Mouse (Mus musculus) left cerebral cortex, adult 18-20 months (tissue): ENCODE measurements around the gene Nfxl1. TPM values are rescaled to one million over a fixed set of nuclear protein-coding genes. Genes with fewer than 3 reads are reported as not detected.
"Not testable (repeated sequence)": the region's sequence is repeated elsewhere in the genome, so short reads cannot be mapped to it uniquely, and the experiment has no call there.

ENCODE experiments used
- DNase-seq, 2 experiments: peaks; one replicate each; pipeline ENCODE4 v3.0.0; 2021 to 2022; ENCODE audit warnings: low spot score in 2 of 2, mixed read lengths in 1 of 2
- long read RNA-seq, 2 experiments: library from polyadenylated mRNA; stranded (forward); transcript quantifications; one replicate each; pipeline ENCODE4 v2.0.0; 2021
- total RNA-seq, 2 experiments: library from RNA; stranded (reverse); gene quantifications; 2 replicates each; pipeline ENCODE4 v1.2.3; 2021

Gene Nfxl1
- 10 to 100 TPM; 13.5 to 16.6 TPM for total RNA-seq
- long read RNA-seq, experiment 1, transcript Nfxl1-202 (23 exons, 3,712 nt), result major isoform, 9 of 12 reads
- long read RNA-seq, experiment 1, partial matches to known transcripts, result 0 of 12 reads
- long read RNA-seq, experiment 1, other reads (novel, unspliced or antisense), result 3 of 12 reads
- long read RNA-seq, experiment 2, full-length matches to known transcripts, result 4 of 6 reads
- long read RNA-seq, experiment 2, partial matches to known transcripts, result 0 of 6 reads
- long read RNA-seq, experiment 2, other reads (novel, unspliced or antisense), result 2 of 6 reads

DNA sequence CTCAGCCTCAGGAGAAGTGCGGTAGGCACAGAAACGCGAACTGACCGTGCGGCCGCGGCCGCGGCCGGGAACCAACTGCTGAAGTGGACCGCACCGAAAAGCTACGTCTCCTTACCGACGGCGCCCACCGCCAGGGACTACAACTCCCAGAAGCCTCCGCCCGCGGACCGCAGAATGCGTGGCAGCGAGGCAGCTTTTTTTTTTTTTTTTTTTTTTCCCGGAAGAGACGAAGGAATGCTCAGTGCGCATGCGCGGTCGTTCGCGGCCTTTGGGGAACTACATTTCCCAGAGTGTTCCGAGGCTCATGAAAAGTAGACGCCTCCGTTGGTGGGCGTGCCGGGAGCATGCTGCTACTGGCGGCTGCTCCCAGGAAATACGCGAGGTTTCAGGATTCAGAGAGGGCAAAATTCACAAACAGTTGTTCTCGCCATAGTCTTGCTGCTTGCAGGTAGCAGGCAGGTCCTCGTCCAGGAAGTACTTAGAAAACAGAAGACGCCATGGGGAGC lies at the start of gene Nfxl1:
TSS of gene Nfxl1 (minus strand) at position 141 of the 506 bp plus-strand sequence.
- DNase-seq, result peak; percentile 96 to 99

DNA sequence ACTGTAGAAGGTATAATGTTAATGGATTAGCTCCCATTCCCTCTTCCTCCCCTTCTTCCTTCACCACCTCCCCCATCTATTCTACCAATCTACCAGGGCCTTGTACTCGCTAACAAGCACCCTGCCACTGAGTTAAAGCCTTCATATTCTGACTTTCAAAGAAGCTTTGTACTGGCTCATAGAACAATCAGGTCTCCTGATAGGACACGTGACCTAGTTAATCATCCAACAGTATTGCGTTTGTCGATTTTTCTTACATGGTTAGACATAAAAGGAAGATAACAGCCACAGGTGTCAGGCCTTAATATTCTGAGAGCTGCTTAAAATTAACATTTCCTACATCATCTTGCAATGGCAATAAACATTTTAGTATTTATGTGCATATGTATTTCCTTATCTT lies 43.7 kb upstream of the Nfxl1 start:
- DNase-seq, result no peak

DNA sequence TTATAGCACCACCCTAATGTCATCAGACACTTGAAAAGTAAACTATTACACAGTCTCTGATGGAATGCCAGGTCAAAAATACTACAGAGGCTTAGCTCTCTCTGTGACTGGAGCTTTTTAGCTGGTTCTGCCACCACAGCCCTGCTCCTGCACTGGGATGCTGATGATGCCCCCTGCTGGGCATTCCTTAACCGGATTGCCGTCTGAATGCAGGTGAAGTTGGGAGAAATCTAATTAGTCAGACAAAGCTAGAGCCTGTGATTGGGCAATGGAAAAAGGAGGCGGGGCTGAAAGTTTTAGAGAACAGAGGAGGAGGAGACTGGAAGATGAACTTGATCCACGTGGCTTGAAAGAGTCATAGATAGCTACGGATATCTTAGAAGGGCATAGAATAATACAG lies 41.5 kb upstream of the Nfxl1 start:
- peak; percentile 18 to 30 for DNase-seq

DNA sequence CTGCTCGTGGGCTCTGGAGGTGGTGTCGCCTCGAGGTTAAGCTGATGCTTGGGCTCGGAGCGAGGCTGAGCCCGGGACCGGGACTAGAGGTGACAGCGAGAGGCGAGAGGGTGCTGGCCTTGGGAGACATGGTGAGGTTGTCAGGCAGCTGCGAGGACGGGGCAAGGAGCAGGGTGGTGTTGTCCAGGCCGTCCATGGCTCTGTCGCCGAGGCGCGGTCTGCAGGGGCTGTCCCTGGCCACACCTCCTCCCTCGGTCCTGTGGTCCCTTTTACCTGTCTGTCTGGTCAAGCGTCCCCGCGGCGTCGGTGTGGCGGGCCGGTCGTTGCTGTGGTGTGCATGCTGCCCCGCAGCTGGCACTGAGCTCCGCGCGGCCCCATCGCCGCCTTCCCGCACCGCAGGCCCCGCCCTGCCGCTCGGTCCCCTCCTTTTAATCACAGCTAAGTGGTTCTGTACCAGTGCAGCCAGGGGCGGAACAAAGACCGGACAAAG lies 27.8 kb upstream of the Nfxl1 start, which contains the start of gene Gm5868:
TSS of gene Gm5868 (minus strand) at position 360 of the 490 bp plus-strand sequence.
- DNase-seq, result no peak

DNA sequence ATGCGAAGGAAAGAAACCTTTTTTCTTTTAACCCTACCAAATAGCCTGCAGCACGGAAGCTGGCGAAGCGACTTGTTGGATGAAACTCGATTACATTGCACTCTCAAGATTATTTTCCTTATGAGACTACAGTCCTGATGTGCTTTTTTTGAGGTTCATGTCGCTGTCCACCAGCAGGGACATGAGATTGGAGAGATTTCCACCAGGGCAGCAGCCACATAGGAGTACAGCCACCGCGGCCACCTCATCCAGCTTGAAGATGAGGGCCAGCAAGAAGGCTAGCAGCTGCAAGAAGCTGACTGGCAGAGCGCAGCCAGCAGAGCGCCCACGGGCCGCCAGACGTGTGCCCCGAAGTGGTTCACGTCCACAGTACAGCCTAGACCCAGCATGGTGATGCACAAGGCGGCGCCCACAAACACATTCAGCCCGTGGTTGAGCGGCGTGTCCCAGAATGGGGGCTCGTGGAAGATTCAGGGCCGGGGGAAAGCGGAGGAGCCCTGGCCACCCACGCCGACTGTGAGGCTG lies 27.2 kb upstream of the Nfxl1 start:
- not testable (repeated sequence) for DNase-seq

DNA sequence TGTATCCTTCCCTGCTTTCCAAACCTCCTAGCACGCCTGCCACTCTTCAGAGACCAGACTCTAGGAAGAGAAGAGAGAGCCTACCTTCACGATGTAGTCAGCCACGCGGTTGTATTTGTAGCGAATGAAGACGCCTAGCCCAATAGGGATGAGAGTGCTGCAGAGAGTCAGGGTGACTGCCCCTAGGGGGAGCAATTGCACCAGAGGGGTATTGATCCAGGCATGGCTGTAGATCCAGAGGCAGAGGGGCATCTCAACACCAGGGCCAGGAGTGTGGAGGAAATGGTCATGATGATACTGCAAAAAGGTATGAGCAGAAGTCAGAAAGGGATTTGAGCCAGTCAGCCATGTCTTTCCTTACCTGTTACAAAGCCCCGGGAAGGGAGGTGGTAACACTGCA lies 26.6 kb upstream of the Nfxl1 start:
- not testable (repeated sequence) for DNase-seq

DNA sequence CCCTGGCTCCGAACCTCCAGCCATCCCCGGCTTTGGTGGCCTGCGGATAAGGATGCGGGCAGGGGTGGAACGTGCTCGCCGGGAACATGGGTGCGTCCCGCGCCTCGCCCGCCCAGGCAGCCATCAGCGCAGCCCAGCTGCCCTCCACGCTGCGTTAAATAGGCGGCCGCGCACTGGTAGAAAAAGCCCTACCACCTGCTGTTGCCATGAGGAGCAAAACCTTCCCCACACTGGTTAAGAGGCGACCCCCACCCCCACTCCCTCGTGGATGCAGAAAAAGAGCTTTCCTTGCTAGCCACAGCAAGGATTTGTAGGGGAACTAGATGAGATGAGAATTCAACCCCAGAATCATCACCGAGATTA lies 21.5 kb upstream of the Nfxl1 start, which contains the start of gene Zar1:
TSS of gene Zar1 (minus strand) at position 285 of the 363 bp plus-strand sequence.
- not testable (repeated sequence) for DNase-seq

DNA sequence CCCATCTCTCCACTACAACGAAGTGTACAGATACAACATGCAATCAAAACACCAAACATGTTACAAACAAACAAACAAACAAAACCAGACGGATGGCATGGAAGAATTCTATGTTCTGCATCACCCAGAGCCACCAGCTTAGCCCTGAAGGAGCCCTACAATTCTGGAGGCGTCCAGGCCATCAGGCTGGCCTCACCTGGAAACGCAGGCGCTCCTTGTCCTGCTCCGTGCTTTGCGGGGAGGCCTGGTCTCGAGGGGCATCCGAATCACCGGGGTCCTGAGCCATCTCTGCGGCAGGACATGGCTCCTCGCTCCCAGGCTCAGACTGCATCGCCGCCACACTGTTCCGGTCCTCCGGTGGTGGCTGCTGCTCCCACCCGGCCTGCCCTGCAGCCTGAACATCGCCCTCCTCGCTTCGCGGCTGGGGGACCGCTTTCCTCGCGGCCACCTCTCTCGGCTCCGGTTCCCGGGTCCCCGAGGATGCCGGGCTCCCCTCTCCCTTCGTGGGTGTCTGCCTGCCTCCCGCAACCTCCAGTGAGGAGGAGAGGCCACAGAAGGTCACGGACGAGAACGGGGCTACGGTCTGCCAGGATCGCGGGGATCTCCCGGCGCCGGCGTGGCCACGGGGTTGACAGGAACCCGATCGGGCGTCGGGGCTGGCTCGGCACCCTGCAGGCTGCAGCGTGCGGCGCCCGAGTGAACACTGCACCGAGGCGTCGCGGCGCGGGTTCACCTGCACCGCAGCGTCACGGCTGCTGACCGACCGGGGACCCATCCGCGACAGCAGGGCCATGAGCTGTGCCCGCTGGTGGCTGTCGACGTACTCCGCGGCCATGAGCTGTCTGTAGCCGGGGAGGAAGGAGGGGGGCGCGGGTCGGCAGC lies 20.8 kb upstream of the Nfxl1 start:
- not testable (repeated sequence) for DNase-seq

DNA sequence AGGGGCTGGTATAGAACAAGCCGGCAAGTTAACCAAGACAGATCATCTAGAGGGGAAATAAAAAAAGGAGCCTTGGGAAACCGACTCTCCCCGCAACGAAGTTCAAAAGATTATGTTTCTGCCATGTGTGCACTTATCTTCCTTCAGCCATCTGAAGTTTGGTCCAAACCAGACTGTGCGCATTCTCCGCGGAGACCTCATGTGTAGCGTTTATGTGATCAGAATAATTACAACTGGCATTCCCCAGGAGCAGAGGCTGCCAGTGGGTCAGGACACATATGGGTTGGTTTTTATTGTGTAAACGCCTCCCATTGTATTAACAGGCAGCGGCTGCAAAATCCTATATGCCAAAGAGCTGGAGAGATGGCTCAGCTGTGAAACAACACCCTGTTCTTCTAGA lies 20.1 kb upstream of the Nfxl1 start:
- DNase-seq, result not testable (repeated sequence)

DNA sequence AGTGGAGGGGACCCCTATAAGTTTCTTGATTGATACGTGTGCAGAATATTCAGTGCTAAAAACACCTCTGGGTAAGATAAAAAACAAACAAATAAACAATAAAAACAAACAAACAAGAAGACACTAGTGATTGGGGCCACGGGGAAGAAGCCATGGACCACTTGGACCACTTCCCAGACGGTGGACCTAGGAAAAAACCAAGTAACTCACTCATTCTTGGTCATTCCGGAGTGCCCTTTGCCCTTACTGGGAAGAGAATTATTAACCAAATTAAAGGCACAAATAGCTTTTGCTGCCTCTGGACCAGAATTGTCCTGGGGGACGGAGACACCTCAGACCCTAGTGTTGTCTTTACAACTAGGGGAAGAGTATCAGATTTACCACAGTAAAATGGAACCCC lies 6.1 kb upstream of the Nfxl1 start:
- DNase-seq, result no peak

DNA sequence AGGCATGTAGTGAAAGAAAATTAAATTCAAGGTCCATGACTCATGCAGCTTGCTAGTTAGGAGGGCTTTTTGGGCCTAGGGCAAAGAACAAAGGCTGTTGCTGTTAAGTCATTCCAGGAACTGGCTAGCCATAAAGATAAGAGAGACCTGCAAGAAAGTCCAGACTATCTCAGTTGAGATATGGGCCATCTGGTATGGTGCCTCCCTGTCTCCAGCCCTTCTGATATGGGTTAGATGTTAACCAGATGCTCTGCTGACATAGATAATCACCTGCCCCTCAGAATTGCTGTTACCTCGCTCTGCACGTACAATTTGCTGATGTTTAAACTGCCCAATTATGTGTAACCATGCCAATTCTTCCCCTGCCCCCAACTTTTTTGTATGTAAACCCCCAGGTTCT lies 3.7 kb upstream of the Nfxl1 start:
- DNase-seq, result not testable (repeated sequence)

DNA sequence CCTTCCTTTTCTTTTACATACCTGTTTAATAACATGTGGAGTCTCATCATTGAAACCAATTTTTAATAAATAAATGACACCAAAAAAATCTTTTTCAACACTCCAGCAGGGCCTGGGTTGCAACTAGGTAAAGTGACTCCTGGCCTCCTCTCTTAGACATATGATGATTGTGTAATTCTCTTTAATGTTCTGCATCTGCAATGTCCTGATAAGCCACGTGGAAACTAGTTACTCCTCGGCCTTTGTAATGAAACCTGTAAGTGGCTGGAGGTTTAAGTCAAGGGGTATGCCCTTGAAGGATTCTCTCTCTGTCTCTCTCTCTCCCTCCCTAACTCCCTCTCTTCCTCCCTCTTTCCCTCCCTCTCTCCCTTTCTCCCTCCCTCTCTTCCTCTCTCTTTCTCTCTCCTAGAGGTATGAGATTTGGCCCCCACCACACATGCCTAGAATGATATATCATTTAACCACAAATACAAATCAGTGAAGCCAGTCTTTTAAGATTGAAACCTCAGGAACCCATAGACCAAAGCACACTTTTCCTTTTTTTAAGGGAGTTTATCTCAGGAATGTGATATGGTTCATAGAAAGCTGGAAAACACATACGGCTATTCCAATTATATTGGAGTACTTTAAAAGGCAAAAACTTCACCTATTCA lies 1.6 kb upstream of the Nfxl1 start:
- no peak for DNase-seq

DNA sequence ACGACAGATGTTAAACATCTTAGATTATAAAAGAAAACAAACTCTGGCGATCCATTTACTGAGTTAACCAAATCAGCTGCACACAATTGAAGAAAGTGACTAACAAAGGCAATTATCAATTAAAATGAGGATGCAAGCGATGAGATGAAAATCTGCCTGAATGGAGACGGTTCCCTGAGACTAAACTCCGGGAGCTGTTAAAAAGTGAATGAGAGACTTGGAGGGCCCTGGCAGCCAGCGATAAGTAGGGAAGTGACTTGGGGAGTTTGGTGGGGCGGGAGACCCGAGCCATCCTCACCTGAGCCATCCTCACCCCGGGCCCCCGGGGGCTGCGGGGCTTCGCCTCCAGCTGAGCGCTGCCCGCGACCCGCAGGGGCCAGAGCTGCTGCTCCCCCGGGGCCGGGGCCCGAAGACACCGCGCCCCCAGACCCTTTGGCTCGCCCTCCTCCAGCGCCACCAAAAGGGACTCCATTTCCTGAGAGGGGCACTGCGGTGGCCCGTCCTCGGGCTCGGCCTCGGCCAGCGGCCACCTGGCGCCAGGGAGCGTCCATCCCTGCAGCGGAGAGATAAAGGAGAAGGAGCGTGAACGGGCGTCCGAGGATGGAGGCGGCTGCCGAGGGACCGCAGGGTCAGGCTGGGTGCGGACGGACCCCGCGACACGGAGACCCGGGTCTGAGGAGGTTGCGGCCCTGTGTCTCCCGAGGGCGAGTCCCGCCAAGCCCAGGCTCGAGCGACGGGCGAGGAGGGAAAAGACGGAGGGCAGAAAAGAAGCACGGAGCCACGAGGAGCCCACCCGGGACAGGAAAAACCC lies 563 bp downstream of the Nfxl1 start:
- peak in 1 of 2 experiments; percentile 30 for DNase-seq

DNA sequence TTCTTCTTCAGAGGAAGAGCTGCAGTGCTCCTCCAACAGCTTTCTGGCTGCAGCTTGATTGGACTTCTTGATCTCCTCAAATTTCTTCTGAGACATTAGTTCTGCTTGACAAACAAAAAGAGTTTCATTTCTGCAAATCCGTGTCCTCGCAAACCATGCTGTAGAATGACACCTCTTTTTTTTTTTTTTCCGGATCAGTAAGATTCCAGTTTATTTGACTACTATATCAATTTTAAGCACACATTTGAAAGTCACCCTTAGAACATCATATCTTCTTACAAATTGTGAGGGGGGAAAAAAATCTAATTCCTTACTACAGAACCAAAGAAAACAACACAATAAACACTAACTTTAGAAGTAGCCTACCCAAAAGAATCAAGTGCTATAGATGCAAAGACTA lies 3.2 kb downstream of the Nfxl1 start:
- no peak for DNase-seq

DNA sequence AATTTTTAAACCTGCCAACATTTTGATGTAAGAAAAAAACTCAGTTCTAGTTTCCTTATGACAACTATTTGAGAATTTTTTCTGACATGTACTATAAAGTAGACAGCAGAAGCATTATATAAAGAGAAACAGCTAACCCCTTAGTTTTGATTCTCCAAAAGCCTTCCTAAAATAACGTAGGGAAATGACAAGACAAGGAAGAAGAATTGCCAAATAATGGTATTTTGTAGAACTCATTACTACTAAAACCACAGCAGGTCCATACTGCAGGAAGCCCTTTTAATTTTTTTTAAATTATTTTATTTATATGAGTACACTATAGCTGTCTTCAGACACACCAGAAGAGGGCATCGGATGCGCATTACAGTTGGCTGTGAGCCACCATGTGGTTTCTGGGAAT lies 8.3 kb downstream of the Nfxl1 start:
- DNase-seq, result no peak

DNA sequence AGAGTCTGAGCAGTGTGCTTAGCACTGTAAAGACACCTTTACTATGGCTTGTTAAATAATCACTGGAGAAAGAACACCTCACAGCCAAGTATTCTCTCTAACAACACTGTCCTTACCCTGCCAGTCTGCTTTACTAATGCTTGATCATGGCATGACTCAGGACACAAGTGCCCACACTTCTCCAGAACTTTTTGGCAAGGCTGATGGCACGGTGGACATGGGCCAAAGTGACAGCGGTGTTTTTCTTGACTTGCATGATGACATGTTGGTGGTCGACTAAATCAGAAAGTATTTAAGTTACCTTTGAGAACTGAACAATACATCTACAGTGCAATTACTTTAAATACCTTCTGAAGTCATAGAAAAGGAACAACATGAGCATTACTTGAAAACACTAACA lies 30.6 kb downstream of the Nfxl1 start:
- no peak for DNase-seq

DNA sequence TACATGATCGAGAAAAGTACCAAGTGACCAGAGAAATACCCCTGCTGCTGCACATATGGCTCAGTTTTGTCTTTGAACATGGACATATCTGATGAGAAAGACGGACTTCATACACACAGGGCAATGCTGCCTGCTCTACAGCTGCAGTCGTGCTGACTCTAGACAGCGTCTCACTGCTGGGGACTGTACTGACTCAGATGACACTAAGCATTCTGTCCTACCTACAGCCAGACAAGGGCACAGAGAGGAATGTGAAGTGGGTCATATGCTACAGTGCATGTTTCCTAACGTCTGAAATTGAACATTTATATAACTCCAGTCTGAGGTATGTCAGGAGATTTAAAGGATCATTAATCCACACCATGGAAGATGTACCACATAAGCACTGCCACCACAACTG lies 45.7 kb downstream of the Nfxl1 start:
- DNase-seq, result no peak

DNA sequence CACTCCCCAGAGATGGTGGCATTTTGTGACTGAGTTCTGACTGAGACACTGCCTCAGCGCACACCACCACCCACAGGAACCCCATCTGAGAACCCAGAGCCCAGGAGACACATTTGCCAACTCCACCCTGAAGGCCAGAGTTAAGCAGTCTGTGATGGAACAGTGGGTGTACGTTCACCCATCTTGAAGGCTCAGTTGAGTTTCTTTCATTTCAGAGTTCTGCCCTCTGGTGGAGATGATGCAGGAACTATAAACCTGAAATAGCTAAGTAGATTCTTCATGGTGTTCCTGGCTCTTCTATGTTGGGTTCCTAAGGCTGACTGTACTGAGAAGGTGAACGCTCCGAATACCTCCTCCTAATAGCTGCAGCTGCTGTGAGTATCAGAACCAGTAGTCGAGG lies 53.7 kb downstream of the Nfxl1 start:
- no peak for DNase-seq

DNA sequence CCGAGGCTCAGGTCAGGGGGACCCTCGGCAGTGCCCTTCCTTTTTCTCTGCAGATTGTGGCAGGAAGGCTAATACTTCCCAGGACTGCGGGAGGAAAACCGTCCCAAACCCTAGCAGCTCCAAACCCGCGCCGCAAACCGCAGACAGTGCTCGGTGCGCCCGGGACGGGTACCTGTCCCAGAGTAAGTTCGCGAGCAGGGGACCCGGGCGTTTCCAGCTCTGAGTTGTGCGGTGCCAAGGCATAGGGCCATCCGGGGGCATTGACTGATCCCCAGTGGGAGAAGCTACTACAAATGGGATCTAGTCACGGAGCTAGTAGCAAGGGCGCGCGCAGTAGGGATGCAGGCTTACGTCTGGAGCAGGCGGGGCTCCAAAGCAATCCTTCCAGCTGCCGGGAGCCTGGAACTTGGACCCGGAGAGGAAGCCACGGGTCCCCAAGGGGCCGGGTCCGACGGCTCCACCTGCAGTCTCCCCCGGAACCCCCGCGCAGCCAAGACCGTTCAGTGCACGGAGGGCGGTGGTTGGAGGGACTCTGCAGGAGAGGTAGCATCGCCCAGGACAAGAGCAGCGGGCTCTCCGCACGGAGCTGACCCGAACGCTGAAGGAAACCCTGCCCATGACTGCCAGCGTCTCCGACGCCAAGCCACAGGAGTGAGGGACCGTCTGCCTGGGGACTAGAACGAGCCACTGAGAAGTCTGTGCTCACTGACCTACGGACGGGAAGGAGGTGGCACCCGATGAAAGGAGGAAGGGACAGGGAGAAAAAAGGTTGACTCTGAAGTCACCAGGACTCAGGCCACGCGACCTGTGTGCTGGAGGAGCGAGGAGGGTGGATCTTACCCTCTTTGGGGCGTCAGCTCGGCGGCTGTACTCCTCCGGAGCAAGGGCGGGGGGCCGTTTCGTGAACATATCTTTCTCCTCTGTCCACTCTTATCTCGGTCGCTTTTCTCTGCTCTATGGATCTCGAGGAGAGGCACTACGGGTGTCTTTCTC lies 55.7 kb downstream of the Nfxl1 start, which contains the start of gene Corin:
TSS of gene Corin (minus strand) at position 943 of the 993 bp plus-strand sequence.
- DNase-seq, result no peak
